Mouse (Mus musculus): ENCODE measurements at regions not wholly inside any gene's neighbourhood (a gene's known extent, or its start where the extent isn't known, plus 50 kb on each side); places are given as distances from the start of the nearest gene placed in this dataset.

DNA sequence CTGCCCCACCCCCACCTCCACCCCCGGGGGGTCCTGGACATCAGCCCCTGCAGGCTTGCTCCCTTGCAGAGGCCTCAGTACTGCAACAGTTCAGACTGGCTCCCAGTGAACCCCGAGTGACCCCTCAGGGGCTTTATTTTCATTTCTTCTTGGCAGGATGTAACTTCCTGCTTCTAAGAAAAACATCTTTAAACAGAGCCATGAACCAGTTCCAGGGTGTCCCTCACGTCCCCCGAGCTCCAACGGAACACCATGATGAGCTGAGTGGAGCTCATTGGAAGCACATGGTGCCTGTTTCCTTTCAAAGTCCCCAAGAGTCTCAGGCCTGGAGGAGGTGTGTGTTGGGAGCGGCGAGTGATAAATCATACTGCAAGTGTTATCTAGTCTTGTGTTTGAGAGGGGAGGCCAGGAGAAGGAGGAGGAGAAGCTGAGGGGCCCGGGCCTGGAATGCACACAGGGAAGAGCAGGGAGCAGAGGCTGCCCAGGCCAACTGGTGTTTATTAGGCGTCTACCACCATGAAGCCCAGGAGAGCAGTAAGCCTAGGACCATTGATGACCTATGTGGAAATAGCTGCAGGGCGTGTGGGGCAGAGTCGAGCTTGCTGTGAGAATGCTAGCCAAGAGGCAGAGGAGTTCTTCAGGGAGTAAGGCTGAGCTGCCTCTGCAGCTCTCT lies 114.7 kb upstream of the Gdf10 start:
- TF ChIP-seq CTCF (IDR thresholded peaks at IDR 0.05; ENCODE audit: control insufficient read depth, insufficient read depth, low read length) (no peak), POLR2A (IDR thresholded peaks at IDR 0.05; ENCODE audit: borderline replicate concordance, control insufficient read depth, low read depth, low read length) (no peak)

Measured in bone marrow, adult 2 months (tissue).